Mouse (Mus musculus) hindbrain, postnatal 0 days (tissue): ENCODE measurements at regions not wholly inside any gene's neighbourhood (a gene's known extent, or its start where the extent isn't known, plus 50 kb on each side); places are given as distances from the start of the nearest gene placed in this dataset.

ENCODE experiments used
- ATAC-seq: fragments of 200-750 bp; cut with Nextera tagmentation; 2 replicates; pipeline ENCODE4 v1.8.0; 2017; ENCODE audit warnings: mild to moderate bottlenecking, moderate TSS enrichment, moderate library complexity
- DNase-seq: peaks from one replicate; pipeline ENCODE4 v3.0.0-alpha.2; 2015; ENCODE audit warnings: low spot score
- H3K27ac ChIP-seq: fragments of 300-500 bp; sonication (generic); 2 replicates; pipeline ENCODE4 v1.5.1; 2014; ENCODE audit warnings: mild to moderate bottlenecking
- H3K27me3 ChIP-seq: fragments of 300-500 bp; sonication (generic); 2 replicates; pipeline ENCODE4 v1.6.1; 2014; ENCODE audit warnings: low read length, mixed read lengths; ENCODE audit not compliant: insufficient read depth
- H3K36me3 ChIP-seq: fragments of 300-500 bp; sonication (generic); 2 replicates; pipeline ENCODE4 v1.6.1; 2014; ENCODE audit warnings: low read length, mixed read lengths; ENCODE audit not compliant: insufficient read depth
- H3K4me1 ChIP-seq: fragments of 300-500 bp; sonication (generic); 2 replicates; pipeline ENCODE4 v1.6.1; 2014; ENCODE audit warnings: antibody characterized with exemption, low read length, mixed read lengths; ENCODE audit not compliant: insufficient read depth
- H3K4me2 ChIP-seq: fragments of 300-500 bp; sonication (generic); 2 replicates; pipeline ENCODE4 v1.6.1; 2014; ENCODE audit warnings: low read depth, mild to moderate bottlenecking, low read length, moderate library complexity, mixed read lengths
- H3K4me3 ChIP-seq: fragments of 300-500 bp; sonication (generic); 2 replicates; pipeline ENCODE4 v1.5.1; 2014; ENCODE audit warnings: low read length
- H3K9ac ChIP-seq: fragments of 300-500 bp; sonication (generic); replicated peaks from 2 replicates; pipeline ENCODE4 v1.6.1; 2014; ENCODE audit warnings: mild to moderate bottlenecking, low read length, moderate library complexity, mixed read lengths
- H3K9me3 ChIP-seq: fragments of 300-500 bp; sonication (generic); 2 replicates; pipeline ENCODE4 v1.6.1; 2016; ENCODE audit warnings: low read length, mixed read lengths
- CTCF ChIP-seq: IDR thresholded peaks from 2 replicates; pipeline ENCODE4 v1.5.1; 2016; ENCODE audit warnings: antibody characterized with exemption, control low read depth, low read depth
- WGBS: fragments of 180-500 bp; shearing (Covaris S2); extraction: QIAGEN DNeasy Blood & Tissue Kit; methylation state at CpG from one replicate; pipeline ENCODE4 v1.1.7; 2014; 5-methylcytosine and 5-hydroxymethylcytosine counted together

DNA sequence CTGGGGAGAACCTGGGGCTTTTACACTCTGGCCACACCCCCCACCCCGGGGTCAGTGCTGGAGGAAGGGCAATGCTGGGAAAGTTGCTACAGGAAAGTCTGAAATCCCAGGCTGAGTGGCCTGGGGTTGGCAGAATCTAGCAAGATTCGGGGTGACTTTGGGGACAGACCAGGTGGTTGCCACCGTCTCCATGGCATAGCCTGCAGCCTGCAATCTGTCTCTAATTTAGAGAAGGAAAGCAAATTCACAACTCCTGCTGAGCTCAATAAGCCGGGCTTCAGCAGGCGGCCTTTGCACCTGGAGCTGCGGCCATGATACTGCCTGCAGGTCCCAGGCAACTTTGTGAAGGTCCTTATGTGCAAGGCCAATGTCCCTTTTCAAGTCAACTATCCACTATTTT, 135.4 kb upstream of the Slc24a5 start:
- no peak overlapping the region for H3K27ac ChIP-seq
- TF ChIP-seq CTCF = no peak

DNA sequence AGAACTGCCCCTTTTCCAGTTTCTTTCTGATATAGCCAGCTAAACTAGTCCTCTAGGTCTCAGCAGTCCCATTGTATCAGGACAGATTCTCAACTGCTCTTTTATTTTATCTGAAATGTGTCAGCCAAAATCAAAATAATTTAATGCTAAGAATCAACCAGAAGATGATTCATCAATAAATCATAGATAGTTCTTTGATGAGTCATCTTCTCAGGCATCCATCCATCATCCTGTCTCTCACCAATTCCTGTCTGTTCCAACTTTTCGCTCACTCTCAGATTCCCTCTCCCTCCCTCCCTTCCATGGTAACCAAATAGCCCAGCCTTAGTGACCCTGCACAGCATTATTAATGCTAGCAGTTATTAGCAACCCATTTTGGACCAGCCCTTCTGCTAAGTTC, 134.0 kb upstream of the Slc24a5 start:
- Histone ChIP-seq H3K4me2 (no peak overlapping the region), H3K36me3 (no peaks in the 10 kb centered on the region), H3K9me3 (no peaks in the 10 kb centered on the region), H3K27ac (no peak overlapping the region), H3K9ac (no peak overlapping the region), H3K4me1 (no peaks in the 10 kb centered on the region), H3K27me3 (no peaks in the 10 kb centered on the region), H3K4me3 (no peak overlapping the region)
- DNase-seq (no peak), ATAC-seq (no peak)
- WGBS = 63% methylated on average over 1 of the region's 1 CpGs
- no peak for TF ChIP-seq CTCF

More for the DNA sequence above, 135.4 kb upstream of the Slc24a5 start:
- no peaks in the 10 kb centered on the region for H3K4me1 ChIP-seq
- no peak for DNase-seq
- no peaks in the 10 kb centered on the region for H3K9me3 ChIP-seq
- no peak overlapping the region for H3K4me3 ChIP-seq
- H3K27me3 ChIP-seq = no peaks in the 10 kb centered on the region
- no peak overlapping the region for H3K4me2 ChIP-seq
- no peak for ATAC-seq
- H3K36me3 ChIP-seq = no peaks in the 10 kb centered on the region
- H3K9ac ChIP-seq = no peak overlapping the region
- WGBS = 52% methylated on average over 6 of the region's 6 CpGs

- Histone ChIP-seq H3K4me2 (no peak overlapping the region), H3K4me1 (no peaks in the 10 kb centered on the region), H3K9me3 (no peaks in the 10 kb centered on the region), H3K27ac (no peak overlapping the region), H3K9ac (no peak overlapping the region), H3K27me3 (no peaks in the 10 kb centered on the region), H3K36me3 (no peaks in the 10 kb centered on the region), H3K4me3 (no peak overlapping the region)
- ATAC-seq (no peak), DNase-seq (no peak)
- TF ChIP-seq CTCF = no peak
- 18% methylated on average over 2 of the region's 2 CpGs for WGBS
Measured at GRCm38 (mm10) chr2:124948263-124948781, 119.6 kb upstream of the Slc24a5 start.

- WGBS = 35% methylated on average over 9 of the region's 9 CpGs
- Histone ChIP-seq H3K9me3 (no peaks in the 10 kb centered on the region), H3K9ac (no peak overlapping the region), H3K4me1 (no peaks in the 10 kb centered on the region), H3K36me3 (no peaks in the 10 kb centered on the region), H3K4me3 (no peak overlapping the region), H3K27ac (no peak overlapping the region), H3K4me2 (no peak overlapping the region), H3K27me3 (no peaks in the 10 kb centered on the region)
- ATAC-seq (no peak), DNase-seq (no peak)
- no peak for TF ChIP-seq CTCF
Measured at GRCm38 (mm10) chr2:124948812-124949211, 119.1 kb upstream of the Slc24a5 start.

- no peaks in the 10 kb centered on the region for H3K27me3 ChIP-seq
- 45% methylated on average over 4 of the region's 4 CpGs for WGBS
- TF ChIP-seq CTCF = no peak
- no peak for ATAC-seq
- no peak for DNase-seq
- no peak overlapping the region for H3K27ac ChIP-seq
- no peaks in the 10 kb centered on the region for H3K4me1 ChIP-seq
- no peaks in the 10 kb centered on the region for H3K36me3 ChIP-seq
- H3K9me3 ChIP-seq = no peaks in the 10 kb centered on the region
- no peak overlapping the region for H3K4me3 ChIP-seq
- no peak overlapping the region for H3K9ac ChIP-seq
- no peak overlapping the region for H3K4me2 ChIP-seq
Measured at GRCm38 (mm10) chr2:124952212-124952611, 115.7 kb upstream of the Slc24a5 start.

DNA sequence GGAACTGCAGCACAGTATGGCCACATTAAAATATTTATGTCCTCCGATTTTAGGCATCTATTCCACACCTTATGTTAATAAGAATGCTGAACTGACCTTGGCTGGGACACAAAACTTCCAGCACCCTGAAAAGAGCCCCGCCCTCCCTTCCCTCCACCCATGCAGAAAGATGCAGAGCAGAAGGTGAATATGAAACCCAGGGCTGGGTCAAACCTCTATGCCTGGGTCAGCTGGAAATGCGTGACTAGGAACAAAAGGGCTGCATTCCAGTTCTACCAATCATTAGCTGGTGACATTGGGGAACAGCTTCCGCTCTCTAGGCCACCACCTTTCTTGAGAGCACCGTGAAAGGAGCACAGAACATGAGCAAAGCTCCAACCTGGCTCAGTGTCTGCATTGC, 114.9 kb upstream of the Slc24a5 start:
- no peak for ATAC-seq
- TF ChIP-seq CTCF = no peak
- WGBS = 67% methylated on average over 5 of the region's 5 CpGs
- Histone ChIP-seq H3K9ac (no peak overlapping the region), H3K4me3 (no peak overlapping the region), H3K36me3 (no peaks in the 10 kb centered on the region), H3K4me1 (no peaks in the 10 kb centered on the region), H3K4me2 (no peak overlapping the region), H3K27ac (no peak overlapping the region), H3K27me3 (no peaks in the 10 kb centered on the region), H3K9me3 (no peaks in the 10 kb centered on the region)
- DNase-seq = no peak

DNA sequence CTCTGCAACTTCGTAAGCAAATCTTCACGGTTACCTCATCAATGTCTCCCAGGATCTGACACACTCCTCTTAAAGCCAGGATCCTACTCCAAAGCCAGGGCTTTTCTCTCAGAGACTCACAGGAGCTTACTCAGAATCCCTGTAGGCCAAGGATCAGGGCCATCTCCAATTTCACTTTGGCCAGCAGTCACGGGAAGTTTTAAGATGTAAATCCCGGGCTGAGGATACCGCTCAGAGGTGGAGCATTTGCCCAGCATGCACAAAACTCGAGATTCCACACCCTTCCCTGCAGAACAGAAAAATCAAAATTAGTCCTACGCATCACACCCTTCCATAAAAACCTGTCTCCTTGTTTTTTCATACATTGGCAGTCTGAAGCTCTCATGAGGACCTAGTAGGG, 112.1 kb upstream of the Slc24a5 start:
- no peak for TF ChIP-seq CTCF

More for the DNA sequence above, 112.1 kb upstream of the Slc24a5 start:
- no peaks in the 10 kb centered on the region for H3K36me3 ChIP-seq
- ATAC-seq (no peak), DNase-seq (no peak)
- no peak overlapping the region for H3K4me2 ChIP-seq
- H3K27me3 ChIP-seq = no peaks in the 10 kb centered on the region
- H3K4me1 ChIP-seq = no peaks in the 10 kb centered on the region
- no peak overlapping the region for H3K27ac ChIP-seq
- WGBS = 47% methylated on average over 7 of the region's 7 CpGs
- H3K9me3 ChIP-seq = no peaks in the 10 kb centered on the region
- no peak overlapping the region for H3K4me3 ChIP-seq
- H3K9ac ChIP-seq = no peak overlapping the region
